Mouse (Mus musculus) midbrain, embryonic 12.5 days (tissue): ENCODE results near the gene Fxr2. TPM values are rescaled to one million over a fixed set of nuclear protein-coding genes. Genes with fewer than 3 reads are reported as not detected.

Source experiments
- ATAC-seq: fragments of 200-750 bp; cut with Nextera tagmentation; 2 replicates; pipeline ENCODE4 v1.8.0; 2017; ENCODE audit warnings: low read depth, moderate TSS enrichment, moderate library complexity; ENCODE audit not compliant: low FRiP score
- H3K27ac ChIP-seq: fragments of 300-500 bp; sonication (generic); replicated peaks from 2 replicates; pipeline ENCODE4 v1.5.1; 2016; ENCODE audit warnings: mild to moderate bottlenecking
- H3K27me3 ChIP-seq: fragments of 300-500 bp; sonication (generic); 2 replicates; pipeline ENCODE4 v1.6.1; 2016; ENCODE audit warnings: mild to moderate bottlenecking
- H3K36me3 ChIP-seq: fragments of 300-500 bp; sonication (generic); 2 replicates; pipeline ENCODE4 v1.6.1; 2016
- H3K4me1 ChIP-seq: fragments of 300-500 bp; sonication (generic); 2 replicates; pipeline ENCODE4 v1.6.1; 2016
- H3K4me2 ChIP-seq: fragments of 300-500 bp; sonication (generic); replicated peaks from 2 replicates; pipeline ENCODE4 v1.6.1; 2016; ENCODE audit warnings: mild to moderate bottlenecking, moderate library complexity
- H3K4me3 ChIP-seq: fragments of 300-500 bp; sonication (generic); 2 replicates; pipeline ENCODE4 v1.5.1; 2016; ENCODE audit warnings: mild to moderate bottlenecking
- H3K9ac ChIP-seq: fragments of 300-500 bp; sonication (generic); replicated peaks from 2 replicates; pipeline ENCODE4 v1.6.1; 2016; ENCODE audit warnings: mild to moderate bottlenecking, moderate library complexity
- H3K9me3 ChIP-seq: fragments of 300-500 bp; sonication (generic); 2 replicates; pipeline ENCODE4 v1.6.1; 2016; ENCODE audit warnings: mild to moderate bottlenecking
- WGBS: fragments of 180-500 bp; shearing (Covaris S2); methylation state at CpG from one replicate; pipeline ENCODE4 v1.1.7; 2016; 5-methylcytosine and 5-hydroxymethylcytosine counted together
- polyA plus RNA-seq: library from polyadenylated mRNA; unstranded; fragments of >200 nt; fragmentation: Nextera tagmentation; extraction: Ambion mirVana; gene quantifications from 2 replicates; pipeline ENCODE4 v1.2.1, GENCODE M21; 2016

Gene Fxr2
- polyA plus RNA-seq, 1 experiment from 2014 or later, result 59.2 TPM

DNA sequence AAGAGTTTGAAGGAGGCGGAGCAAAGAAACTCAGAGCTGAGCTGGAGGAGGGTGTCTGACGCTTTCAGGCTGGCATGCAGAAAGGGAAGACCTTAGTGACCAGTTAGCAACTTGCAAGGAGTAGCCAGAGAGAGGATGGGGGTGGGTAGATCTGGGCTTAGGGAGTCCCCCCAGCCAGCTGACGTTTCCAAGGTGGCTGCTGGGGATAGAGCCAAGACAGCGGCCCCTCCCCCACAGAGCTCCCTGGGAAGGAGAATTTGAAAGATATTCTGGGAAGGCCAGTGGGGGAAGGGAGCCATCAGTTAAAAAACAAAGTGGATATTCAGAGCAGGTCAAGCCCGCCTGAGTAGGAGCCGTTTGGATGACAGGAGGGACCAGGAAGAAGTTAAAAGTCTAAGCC, 32.7 kb upstream of the Fxr2 start:
- H3K27me3 ChIP-seq, result peaks cover 10% of the 10 kb centered on the region
- no peak for ATAC-seq
- peak overlapping the region; percentile 36 for H3K27ac ChIP-seq
- no peak overlapping the region for H3K9ac ChIP-seq
- H3K4me3 ChIP-seq, result no peak overlapping the region
- H3K9me3 ChIP-seq, result no peaks in the 10 kb centered on the region
- H3K4me2 ChIP-seq, result peak overlapping the region; percentile 29
- 2% methylated on average over 6 of the region's 6 CpGs for WGBS
- peaks cover 26% of the 10 kb centered on the region for H3K4me1 ChIP-seq
- H3K36me3 ChIP-seq, result no peaks in the 10 kb centered on the region

DNA sequence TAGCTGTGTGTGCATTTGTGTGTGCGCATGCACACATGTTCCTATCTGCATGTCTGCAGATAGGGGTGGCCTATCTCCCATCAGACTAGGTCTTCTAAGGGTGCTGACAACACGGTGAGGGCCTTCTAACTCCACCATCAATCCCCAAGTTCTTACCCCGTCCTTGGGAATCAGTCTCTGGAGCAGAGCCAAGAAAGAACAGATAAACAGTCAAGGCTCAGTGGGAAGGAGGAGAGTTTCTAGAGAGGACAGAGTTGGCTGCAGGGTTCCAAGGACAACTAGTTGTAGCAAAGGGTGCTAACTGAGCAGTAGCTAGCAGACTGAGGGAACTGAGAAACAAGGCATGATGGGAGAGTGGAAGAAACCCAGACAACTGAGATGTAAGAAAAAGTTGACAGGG, 31.0 kb upstream of the Fxr2 start:
- Histone ChIP-seq H3K27ac (no peak overlapping the region), H3K4me1 (peaks cover 30% of the 10 kb centered on the region), H3K9me3 (no peaks in the 10 kb centered on the region), H3K4me2 (no peak overlapping the region), H3K36me3 (no peaks in the 10 kb centered on the region), H3K9ac (no peak overlapping the region), H3K4me3 (no peak overlapping the region), H3K27me3 (peaks cover 10% of the 10 kb centered on the region)
- ATAC-seq, result no peak
- WGBS, result 86% methylated on average over 3 of the region's 3 CpGs

DNA sequence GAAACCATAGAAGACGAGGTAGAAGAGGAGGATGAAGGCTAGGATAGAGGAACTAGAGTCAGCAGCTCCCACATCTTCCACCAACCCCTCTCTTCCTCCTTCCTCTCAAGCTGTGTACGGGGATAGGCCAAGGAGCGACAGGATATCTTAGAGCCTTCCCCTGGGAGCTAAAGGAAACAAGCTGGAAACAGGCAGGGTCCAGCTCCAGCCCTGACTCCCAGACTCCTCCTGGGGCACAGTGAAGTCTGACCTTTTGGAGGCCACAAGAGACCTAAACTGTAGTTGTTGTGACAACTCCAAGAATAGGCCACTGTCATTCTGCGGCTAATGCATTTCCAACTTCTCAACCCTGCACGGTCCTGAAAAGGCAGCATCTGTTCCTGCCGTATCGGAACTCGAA, 29.3 kb upstream of the Fxr2 start:
- H3K36me3 ChIP-seq, result no peaks in the 10 kb centered on the region
- no peak overlapping the region for H3K4me3 ChIP-seq

DNA sequence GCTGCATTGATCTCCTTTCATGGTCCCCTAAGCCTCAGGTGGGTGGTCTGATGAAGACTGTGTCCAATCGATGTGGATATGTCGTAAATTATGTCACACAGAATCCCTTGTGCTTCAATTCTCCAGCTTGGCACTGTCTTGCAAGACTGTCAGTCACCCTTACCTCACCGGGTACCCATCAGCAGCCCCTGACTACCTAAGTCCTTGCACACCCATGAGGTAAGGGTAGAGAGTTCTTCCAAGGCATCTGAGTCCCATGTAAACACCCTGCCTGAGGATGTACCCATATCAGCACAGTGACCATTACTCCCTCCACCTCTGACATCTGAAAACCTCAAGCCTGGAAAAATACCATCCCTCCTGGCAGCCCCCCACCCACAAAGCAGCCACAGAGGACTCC, 28.4 kb upstream of the Fxr2 start:
- Histone ChIP-seq H3K4me2 (peak overlapping the region; percentile 100), H3K4me1 (peaks cover 29% of the 10 kb centered on the region), H3K9me3 (no peaks in the 10 kb centered on the region), H3K4me3 (peak overlapping the region; percentile 66), H3K27ac (no peak overlapping the region; the same call in 1 of the 2 replicates), H3K9ac (peak overlapping the region; percentile 73), H3K36me3 (no peaks in the 10 kb centered on the region), H3K27me3 (peaks cover 14% of the 10 kb centered on the region)
- 63% methylated on average over 3 of the region's 3 CpGs for WGBS
- ATAC-seq, result no peak

More for the DNA sequence above, 29.3 kb upstream of the Fxr2 start:
- no peak for ATAC-seq
- 86% methylated on average over 8 of the region's 8 CpGs for WGBS
- Histone ChIP-seq H3K9ac (no peak overlapping the region), H3K9me3 (no peaks in the 10 kb centered on the region), H3K27me3 (peaks cover 10% of the 10 kb centered on the region), H3K4me2 (peak overlapping the region; percentile 100; the same call in 1 of the 2 replicates), H3K4me1 (peaks cover 30% of the 10 kb centered on the region), H3K27ac (no peak overlapping the region)

DNA sequence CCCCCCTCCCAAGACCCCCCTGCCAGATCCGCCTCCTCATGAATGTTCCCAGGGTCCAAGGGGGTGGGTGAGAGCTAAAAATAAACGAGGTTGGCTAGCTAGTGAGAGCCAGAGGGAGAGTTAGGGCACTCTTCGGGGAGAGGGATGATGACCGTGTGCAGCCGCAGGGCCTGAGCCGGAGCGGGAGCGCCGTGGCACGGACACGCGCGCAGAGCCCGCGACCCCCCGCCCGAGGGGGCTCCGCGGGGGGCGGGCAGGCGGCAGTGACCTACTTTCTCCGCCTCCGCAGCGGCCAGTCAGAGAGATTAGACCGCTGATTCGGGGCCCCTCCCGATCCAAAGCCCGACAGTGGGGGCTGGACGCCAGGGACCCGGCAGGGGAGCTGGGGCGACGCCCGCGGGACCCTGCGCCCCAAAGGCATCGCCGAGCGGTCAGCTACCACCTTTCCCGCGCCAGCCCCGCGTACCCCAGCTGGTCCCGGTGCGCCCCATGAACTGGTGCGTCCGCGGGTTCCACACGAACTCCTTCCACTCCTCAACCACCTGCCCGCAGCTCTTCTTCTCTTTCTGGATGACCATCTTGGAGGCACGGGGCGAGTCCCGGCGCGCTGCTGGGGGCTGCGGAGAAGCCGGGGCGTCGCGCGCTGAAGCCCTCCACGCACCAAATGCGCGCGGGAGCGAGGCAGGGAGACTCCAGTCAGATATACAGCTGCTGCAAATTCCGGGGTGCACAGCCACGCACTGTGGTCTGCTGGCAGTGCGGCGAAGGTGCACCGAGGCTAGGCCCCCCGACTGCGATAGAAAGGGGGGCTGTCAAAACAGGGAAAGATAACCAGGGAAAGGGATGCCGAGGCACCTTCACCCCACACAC, 27.8 kb upstream of the Fxr2 start:
- H3K27ac ChIP-seq, result peak overlapping the region; percentile 49
- WGBS, result under 1% methylated on average over 70 of the region's 73 CpGs
- H3K4me3 ChIP-seq, result peak overlapping the region; percentile 66
- peak overlapping the region; percentile 73 for H3K9ac ChIP-seq
- peak; percentile 34; the same call in 1 of the 2 replicates for ATAC-seq
- H3K4me2 ChIP-seq, result peak overlapping the region; percentile 100
- no peaks in the 10 kb centered on the region for H3K9me3 ChIP-seq
- H3K36me3 ChIP-seq, result no peaks in the 10 kb centered on the region
- H3K27me3 ChIP-seq, result peaks cover 14% of the 10 kb centered on the region
- peaks cover 23% of the 10 kb centered on the region for H3K4me1 ChIP-seq

DNA sequence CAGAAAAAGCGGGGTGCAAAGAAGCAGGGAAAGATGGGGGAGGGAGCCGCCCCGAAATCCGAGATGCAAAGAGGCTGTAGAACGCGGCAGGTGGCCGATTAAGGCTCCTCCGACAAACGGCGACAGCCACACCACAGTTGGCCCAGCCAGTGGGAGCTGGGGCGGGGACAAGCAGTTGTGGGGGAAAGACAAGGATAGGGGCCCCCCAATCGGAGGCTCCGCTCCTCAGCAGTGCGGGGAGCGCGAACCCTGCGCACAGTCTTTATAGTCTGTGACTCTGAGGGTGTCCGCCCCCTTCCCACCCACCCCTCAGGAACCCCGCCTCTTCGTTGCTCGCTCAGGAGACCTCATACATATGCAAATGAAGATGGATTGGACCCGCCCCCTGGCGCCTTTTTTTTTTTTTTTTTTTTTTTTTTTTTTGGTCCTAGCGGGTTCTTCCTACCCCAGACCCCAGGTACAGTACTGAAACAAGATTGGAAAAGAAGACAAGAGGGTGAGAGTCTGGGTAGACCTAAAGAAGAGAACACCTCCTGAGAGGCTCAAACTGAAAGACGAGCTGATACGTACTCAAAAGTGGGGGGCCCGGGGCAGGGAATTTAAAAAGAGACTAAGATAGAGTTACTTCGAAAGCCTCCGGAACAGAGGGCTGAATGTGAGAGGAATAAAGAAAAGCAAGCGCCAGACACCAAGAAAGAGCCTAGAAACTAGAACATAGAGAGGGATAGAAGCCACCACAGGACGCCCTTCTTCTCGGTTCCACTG, 26.9 kb upstream of the Fxr2 start, which contains the start of gene Atp1b2:
Atp1b2 (minus strand) TSS at position 217 of the 765 bp plus-strand sequence.
- H3K4me3 ChIP-seq, result peak within 1 kb of the TSS; percentile 66
- peak within 1 kb of the TSS; percentile 49 for H3K27ac ChIP-seq
- peak within 1 kb of the TSS; percentile 73 for H3K9ac ChIP-seq
- 3% methylated on average over 30 of the region's 32 CpGs for WGBS
- peak within 1 kb of the TSS; percentile 100 for H3K4me2 ChIP-seq
- no peaks in the 10 kb centered on the region for H3K9me3 ChIP-seq
- peak; percentile 83 for ATAC-seq
- no peaks in the 10 kb centered on the region for H3K36me3 ChIP-seq
- H3K27me3 ChIP-seq, result peaks cover 14% of the 10 kb centered on the region
- peaks cover 14% of the 10 kb centered on the region for H3K4me1 ChIP-seq

DNA sequence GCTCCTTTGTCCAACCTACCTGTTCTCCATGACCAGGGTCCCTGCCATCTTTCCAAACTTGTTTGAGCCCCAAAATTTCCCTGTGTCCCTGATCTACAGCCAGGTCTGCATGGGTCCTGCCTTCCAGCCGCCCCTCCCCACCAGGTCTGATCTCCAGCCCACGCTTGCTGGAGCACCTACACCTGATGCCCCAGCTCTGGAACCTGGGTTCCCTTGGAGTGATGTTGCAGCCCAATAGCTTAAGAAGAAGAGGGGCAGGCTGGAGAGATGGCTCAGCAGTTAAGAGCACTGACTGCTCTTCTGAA, 26.3 kb upstream of the Fxr2 start:
- H3K9ac ChIP-seq, result no peak overlapping the region
- peaks cover 13% of the 10 kb centered on the region for H3K4me1 ChIP-seq
- 74% methylated on average over 2 of the region's 2 CpGs for WGBS
- ATAC-seq, result 0 out of 2 replicates have a peak, but pooled peaks have one; percentile 21
- peak overlapping the region; percentile 66 for H3K4me3 ChIP-seq
- no peaks in the 10 kb centered on the region for H3K36me3 ChIP-seq
- H3K4me2 ChIP-seq, result peak overlapping the region; percentile 100
- H3K9me3 ChIP-seq, result no peaks in the 10 kb centered on the region
- peaks cover 14% of the 10 kb centered on the region for H3K27me3 ChIP-seq
- H3K27ac ChIP-seq, result no peak overlapping the region

DNA sequence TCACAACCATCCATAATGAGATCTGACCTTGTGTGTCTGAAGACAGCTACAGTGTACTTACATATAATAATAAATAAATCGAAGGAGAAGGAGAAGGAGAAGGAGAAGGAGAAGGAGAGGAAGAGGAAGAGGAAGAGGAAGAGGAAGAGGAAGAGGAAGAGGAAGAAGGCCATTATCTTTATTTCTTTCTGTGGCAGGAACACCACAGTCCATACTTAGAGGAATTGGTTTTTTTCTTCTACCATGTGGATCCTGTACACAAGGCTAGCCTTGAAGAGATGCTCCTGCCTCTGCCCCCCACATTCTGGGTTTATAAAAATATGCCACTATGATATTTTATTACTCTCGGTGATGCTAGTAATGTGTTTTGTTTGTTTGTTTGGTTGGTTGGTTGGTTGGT, 26.0 kb upstream of the Fxr2 start:
- H3K27ac ChIP-seq, result no peak overlapping the region
- H3K4me2 ChIP-seq, result no peak overlapping the region
- no peaks in the 10 kb centered on the region for H3K9me3 ChIP-seq
- no peaks in the 10 kb centered on the region for H3K36me3 ChIP-seq
- no peak overlapping the region for H3K9ac ChIP-seq
- ATAC-seq, result no peak
- 74% methylated on average over 2 of the region's 2 CpGs for WGBS
- no peak overlapping the region for H3K4me3 ChIP-seq
- H3K27me3 ChIP-seq, result peaks cover 14% of the 10 kb centered on the region
- peaks cover 13% of the 10 kb centered on the region for H3K4me1 ChIP-seq

DNA sequence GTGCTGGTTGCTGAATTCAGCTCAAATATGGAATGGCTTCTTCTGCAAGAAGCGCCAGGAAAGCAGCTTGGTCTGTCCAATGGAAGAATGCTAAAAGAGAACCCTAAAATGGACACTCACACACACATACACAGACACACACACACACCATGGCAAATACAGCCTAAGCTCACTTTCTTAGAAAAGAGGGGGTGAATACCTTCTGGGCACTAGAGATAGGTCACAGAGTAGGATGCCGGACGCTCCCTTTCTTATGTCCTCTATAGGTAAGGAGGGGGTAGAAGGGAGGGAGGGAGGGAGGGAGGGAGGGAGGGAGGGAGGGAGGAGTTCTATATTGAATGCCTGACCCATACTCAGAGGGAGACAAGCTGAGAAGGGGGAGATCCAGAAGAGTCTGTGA, 24.3 kb upstream of the Fxr2 start:
- Histone ChIP-seq H3K27ac (no peak overlapping the region), H3K36me3 (no peaks in the 10 kb centered on the region), H3K27me3 (peaks cover 13% of the 10 kb centered on the region), H3K4me1 (peaks cover 15% of the 10 kb centered on the region), H3K4me3 (no peak overlapping the region), H3K9me3 (no peaks in the 10 kb centered on the region), H3K4me2 (no peak overlapping the region), H3K9ac (no peak overlapping the region)
- ATAC-seq, result no peak
- WGBS, result 84% methylated on average over 3 of the region's 3 CpGs

DNA sequence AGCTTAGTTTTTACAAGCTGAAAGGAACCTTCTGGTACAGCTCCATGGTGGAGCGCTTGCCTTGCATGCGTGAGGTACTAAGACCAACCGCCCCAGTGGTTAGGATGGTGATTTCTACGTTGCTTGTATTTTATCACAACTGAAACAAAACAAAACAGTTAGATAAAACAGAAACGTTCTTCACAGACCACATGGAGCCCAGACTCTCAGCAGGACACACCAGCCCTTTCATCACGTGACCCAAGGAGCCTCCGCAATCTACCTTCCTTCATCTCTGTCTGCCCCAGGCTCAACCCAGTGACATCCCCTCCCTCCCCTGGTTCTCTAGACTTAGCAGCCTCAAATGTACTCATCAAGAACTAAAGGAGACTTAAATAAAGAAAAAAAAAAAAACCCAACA, 23.4 kb upstream of the Fxr2 start:
- ATAC-seq, result no peak
- no peak overlapping the region for H3K27ac ChIP-seq
- no peak overlapping the region for H3K4me2 ChIP-seq
- no peak overlapping the region for H3K9ac ChIP-seq
- H3K4me1 ChIP-seq, result peaks cover 15% of the 10 kb centered on the region
- 63% methylated on average over 7 of the region's 7 CpGs for WGBS
- no peaks in the 10 kb centered on the region for H3K9me3 ChIP-seq
- H3K27me3 ChIP-seq, result peaks cover 4% of the 10 kb centered on the region; the same call in 1 of the 2 replicates
- no peaks in the 10 kb centered on the region for H3K36me3 ChIP-seq
- no peak overlapping the region for H3K4me3 ChIP-seq

DNA sequence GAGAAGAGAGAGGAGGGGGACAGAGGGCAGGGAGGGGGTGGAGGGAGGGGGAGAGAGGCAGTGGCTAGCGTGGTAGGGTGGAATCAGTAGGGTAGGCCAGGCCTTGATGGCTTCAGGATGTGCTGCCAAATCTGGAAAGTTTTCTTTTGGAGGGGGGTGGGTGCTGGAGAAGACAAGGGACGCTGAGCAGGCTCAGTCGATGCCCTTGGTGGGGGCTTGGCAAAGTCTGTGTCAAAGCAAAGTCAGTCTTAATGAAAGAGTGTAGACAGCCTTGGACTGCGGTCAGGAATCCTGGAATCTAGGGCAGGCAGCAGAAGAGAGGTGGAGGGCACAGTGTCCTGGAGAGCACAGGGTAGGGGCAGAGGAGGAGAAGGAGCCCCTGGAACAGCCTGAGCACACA, 21.9 kb upstream of the Fxr2 start:
- ATAC-seq, result no peak
- H3K4me2 ChIP-seq, result no peak overlapping the region
- no peak overlapping the region for H3K4me3 ChIP-seq
- H3K4me1 ChIP-seq, result peaks cover 4% of the 10 kb centered on the region
- peaks cover 8% of the 10 kb centered on the region; the same call in 1 of the 2 replicates for H3K27me3 ChIP-seq
- no peaks in the 10 kb centered on the region for H3K36me3 ChIP-seq
- no peaks in the 10 kb centered on the region for H3K9me3 ChIP-seq
- no peak overlapping the region for H3K9ac ChIP-seq
- no peak overlapping the region for H3K27ac ChIP-seq
- WGBS, result 66% methylated on average over 4 of the region's 4 CpGs
